ENCODE assay signal across 12 mouse cellular contexts in the genomic region with DNA sequence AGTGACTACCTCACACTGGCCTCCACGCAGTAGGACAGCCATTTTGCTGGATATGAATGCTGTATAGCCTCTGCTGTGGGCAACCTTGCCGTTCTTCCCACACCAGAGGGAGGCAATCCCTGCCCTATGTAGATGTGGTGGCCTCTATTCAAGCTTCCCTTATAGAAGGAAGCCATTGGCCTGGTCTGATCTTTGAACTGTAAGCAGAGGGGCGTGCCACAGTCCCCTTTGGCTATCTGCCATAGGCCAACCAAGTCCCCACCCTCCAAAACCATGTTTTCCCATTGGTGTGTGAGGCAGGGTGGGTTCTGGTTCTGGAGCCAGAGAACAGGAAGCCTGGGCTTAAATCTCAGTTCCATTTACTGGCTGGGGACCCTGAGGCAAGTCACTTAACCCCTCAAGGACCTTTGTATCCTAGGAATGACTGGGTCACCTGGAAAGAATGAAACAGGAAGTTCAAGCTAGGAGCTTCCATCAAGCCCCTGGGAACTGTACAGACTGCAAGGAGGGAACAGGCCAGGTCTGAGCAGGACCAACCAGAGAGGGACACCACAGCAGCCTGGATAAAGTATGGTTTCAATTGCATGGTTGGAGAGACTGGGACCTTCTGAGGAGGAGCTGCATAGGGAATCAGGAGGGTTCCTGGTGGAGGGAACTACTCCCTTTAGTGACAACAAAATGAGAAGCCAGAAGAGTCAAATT.
DNase-seq lines count a peak whose midpoint lies in the region; ATAC-seq and TF ChIP-seq lines count a peak whose summit lies in the region.
"Had no signal": no experiment of that assay in that cellular context is flagged by ENCODE, and none has a peak within 500 bp of the region (broad histone marks: within the 10 kb centered on the region; RNA-seq: fewer than 3 reads in every experiment).

No protein-coding gene starts in this region.

- H3K4me1 ChIP-seq in kidney, adult 2 months (ENCODE audit: control insufficient read depth, insufficient read depth, low read length): peaks cover 20% of the 10 kb centered on the region
- H3K4me1 ChIP-seq in stomach, embryonic 15.5 days: 0 out of 2 replicates have a peak, but pooled peaks cover 12% of the 10 kb centered on the region

- no peaks in the 10 kb centered on the region for H3K36me3 ChIP-seq in kidney, adult 2 months (ENCODE audit: control insufficient read depth, insufficient read depth, low read length)
- 0 out of 2 replicates have a peak, but pooled peaks cover 8% of the 10 kb centered on the region for H3K36me3 ChIP-seq in stomach, embryonic 15.5 days

- peak; percentile 54 for DNase-seq in kidney, adult 2 months
- no peak for DNase-seq in kidney, postnatal 4 days
- DNase-seq in kidney, postnatal 36 days: peak; percentile 48 to 50
- DNase-seq in left cerebral cortex, adult 8-10 months (ENCODE audit: low spot score in 2 of 2): no peak
- no peak for DNase-seq in c-Kit-positive CD71-positive TER-119-positive erythroid progenitor cells, embryonic 14.5 days (ENCODE audit: low spot score)
- DNase-seq: heart, adult 11 months; midbrain, embryonic 14.5 days; right cerebral cortex, postnatal 25 days had no signal

- no peak; the same call in 1 of the 2 replicates for TF ChIP-seq CTCF in kidney, adult 2 months (conservative IDR thresholded peaks at IDR 0.05; ENCODE audit: insufficient read depth, insufficient read length, low read depth, low read length)

- ATAC-seq in erythroblast, adult 5-6 weeks (replicated peaks; ENCODE audit: low FRiP score, poor library complexity, severe bottlenecking): 0 out of 2 replicates have a peak, but pooled peaks have one; percentile 6
- ATAC-seq in stomach, embryonic 15.5 days (ENCODE audit: insufficient read depth, low FRiP score, low read depth): peak; percentile 66
- ATAC-seq: forebrain, embryonic 15.5 days had no signal

- WGBS in kidney, adult 2 months: 58% methylated on average over 3 of the region's 3 CpGs
- WGBS in stomach, embryonic 15.5 days: 70% methylated on average over 3 of the region's 3 CpGs

- H3K27ac ChIP-seq in kidney, adult 2 months (ENCODE audit: insufficient read depth, low read depth, low read length): no peak overlapping the region
- no peak overlapping the region for H3K27ac ChIP-seq in stomach, embryonic 15.5 days
- H3K27ac ChIP-seq: forebrain, embryonic 15.5 days had no signal

- H3K27me3 ChIP-seq in kidney, adult 2 months (replicated peaks; ENCODE audit: control insufficient read depth, insufficient read depth, low read length): no peaks in the 10 kb centered on the region
- no peaks in the 10 kb centered on the region for H3K27me3 ChIP-seq in stomach, embryonic 15.5 days (replicated peaks)
- H3K27me3 ChIP-seq: forebrain, embryonic 15.5 days; neural tube, embryonic 15.5 days had no signal

- no peak overlapping the region for H3K4me2 ChIP-seq in stomach, embryonic 15.5 days
- H3K4me2 ChIP-seq: forebrain, embryonic 15.5 days; neural tube, embryonic 15.5 days had no signal

- H3K9ac ChIP-seq in stomach, embryonic 15.5 days: no peak overlapping the region
- H3K9ac ChIP-seq: forebrain, embryonic 15.5 days; neural tube, embryonic 15.5 days had no signal

- TF ChIP-seq POLR2A in kidney, adult 2 months (IDR thresholded peaks at IDR 0.05; ENCODE audit: low read depth, low read length): no peak

- no peaks in the 10 kb centered on the region for H3K9me3 ChIP-seq in stomach, embryonic 15.5 days
- H3K9me3 ChIP-seq: forebrain, embryonic 15.5 days; neural tube, embryonic 15.5 days had no signal

- no peak overlapping the region for H3K4me3 ChIP-seq in kidney, adult 2 months (ENCODE audit: insufficient read depth, low read depth, low read length)
- no peak overlapping the region for H3K4me3 ChIP-seq in stomach, embryonic 15.5 days (replicated peaks)
- H3K4me3 ChIP-seq: forebrain, embryonic 15.5 days; neural tube, embryonic 15.5 days had no signal

Comparison
In these comparisons a context has a peak if more than half of its experiments do, and no peak if none do; other contexts are left out.
1. DNase-seq: peak in kidney, adult 2 months (single experiment) and kidney, postnatal 36 days (2 of 2); none in kidney, postnatal 4 days (0 of 2), left cerebral cortex, adult 8-10 months (0 of 2) and c-Kit-positive CD71-positive TER-119-positive erythroid progenitor cells, embryonic 14.5 days (single experiment).